Mouse (Mus musculus) heart, postnatal 36 days (tissue): ENCODE data around the gene Krtap5-4. TPM values are rescaled to one million over a fixed set of nuclear protein-coding genes. Genes with fewer than 3 reads are reported as not detected.
"Not testable (repeated sequence)": the region's sequence is repeated elsewhere in the genome, so short reads cannot be mapped to it uniquely, and the experiment has no call there.

Experiments
- DNase-seq, 2 experiments: peaks; one replicate each; pipeline ENCODE4 v3.0.0; 2021 to 2022
- intact Hi-C: fragments of 180-260 bp; cut with DNase I; formaldehyde crosslinking; loops from one replicate; pipeline ENCODE4 v1.15.1; 2025
- total RNA-seq, 2 experiments: library from RNA; stranded (reverse); gene quantifications; 2 replicates each; pipeline ENCODE4 v1.2.3; 2021

Gene Krtap5-4
- not detected for total RNA-seq

DNA sequence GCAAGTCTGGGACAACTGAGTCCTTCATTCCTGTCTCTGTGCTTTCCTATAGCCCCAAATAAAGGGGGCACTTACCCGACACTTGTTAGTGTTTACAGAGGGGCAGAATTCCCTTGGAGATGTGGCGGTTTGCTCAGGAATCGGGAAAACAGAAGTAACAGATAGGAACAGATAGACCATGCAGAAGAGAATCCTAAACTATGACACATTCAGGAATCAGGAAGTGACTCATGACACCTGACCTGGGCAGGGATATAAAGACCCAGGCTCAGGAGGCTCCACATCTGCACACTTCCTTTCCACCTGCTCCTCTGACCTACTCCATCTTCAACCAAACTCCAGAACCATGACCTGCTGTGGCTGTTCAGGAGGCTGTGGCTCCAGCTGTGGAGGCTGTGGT lies at the start of gene Krtap5-4:
TSS of gene Krtap5-4 (plus strand) at position 301 of the 400 bp plus-strand sequence.
- intact Hi-C loops = no loop called here
- DNase-seq = no peak

DNA sequence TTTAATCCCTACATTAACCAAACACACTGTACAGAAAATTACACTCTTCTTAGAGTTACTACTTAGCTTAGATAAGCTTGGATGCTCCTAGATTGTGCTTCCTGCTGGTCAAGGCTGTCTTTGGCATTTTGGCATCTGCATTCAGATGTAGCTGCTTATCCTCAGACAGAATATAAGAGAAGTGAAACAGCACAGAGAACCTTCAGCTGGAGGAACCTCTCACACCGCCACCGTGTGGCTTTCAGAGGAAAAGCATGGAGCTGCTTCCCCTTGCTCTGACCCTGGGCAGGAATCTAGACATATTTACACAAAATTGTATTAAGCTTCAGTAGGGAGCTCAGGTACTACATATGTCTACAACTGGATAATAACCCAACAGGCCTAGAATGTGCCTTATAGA lies 47.8 kb upstream of the Krtap5-4 start:
- intact Hi-C loops = no loop called here
- DNase-seq = peak; percentile 13 to 31

DNA sequence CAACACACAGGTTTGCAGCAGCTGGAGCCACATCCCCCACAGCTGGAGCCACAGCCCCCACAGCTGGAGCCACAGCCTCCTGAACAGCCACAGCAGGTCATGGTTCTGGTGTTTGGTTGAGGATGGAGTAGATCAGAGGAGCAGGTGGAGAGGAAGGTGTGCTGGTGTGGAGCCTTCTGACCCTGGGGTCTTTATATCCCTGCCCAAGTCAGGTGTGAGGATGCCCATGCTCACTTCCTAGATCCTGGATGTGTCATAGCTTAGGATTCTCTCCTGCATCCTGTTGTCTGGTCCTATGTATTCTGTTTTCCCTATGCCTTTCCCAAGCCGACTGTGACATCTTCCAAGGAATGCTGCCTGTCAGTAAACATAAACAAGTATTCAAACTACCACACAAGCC lies 45.1 kb upstream of the Krtap5-4 start, which contains the start of gene Gm2431:
TSS of gene Gm2431 (minus strand) at position 101 of the 400 bp plus-strand sequence.
- DNase-seq, intact Hi-C loops: not testable (repeated sequence)

DNA sequence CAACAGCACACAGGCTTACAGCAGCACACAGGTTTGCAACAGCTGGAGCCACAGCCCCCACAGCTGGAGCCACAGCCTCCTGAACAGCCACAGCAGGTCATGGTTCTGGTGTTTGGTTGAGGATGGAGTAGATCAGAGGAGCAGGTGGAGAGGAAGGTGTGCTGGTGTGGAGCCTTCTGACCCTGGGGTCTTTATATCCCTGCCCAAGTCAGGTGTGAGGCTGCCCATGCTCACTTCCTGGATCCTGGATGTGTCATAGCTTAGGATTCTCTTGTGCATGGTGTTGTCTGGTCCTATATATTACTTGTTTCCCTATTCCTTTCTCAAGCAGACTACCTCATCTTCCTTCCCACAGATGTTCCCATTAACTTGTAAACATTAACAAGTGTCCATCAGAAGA lies 29.1 kb upstream of the Krtap5-4 start, which contains the start of gene Gm4559:
TSS of gene Gm4559 (minus strand) at position 101 of the 400 bp plus-strand sequence.
- intact Hi-C loops, DNase-seq: not testable (repeated sequence)

DNA sequence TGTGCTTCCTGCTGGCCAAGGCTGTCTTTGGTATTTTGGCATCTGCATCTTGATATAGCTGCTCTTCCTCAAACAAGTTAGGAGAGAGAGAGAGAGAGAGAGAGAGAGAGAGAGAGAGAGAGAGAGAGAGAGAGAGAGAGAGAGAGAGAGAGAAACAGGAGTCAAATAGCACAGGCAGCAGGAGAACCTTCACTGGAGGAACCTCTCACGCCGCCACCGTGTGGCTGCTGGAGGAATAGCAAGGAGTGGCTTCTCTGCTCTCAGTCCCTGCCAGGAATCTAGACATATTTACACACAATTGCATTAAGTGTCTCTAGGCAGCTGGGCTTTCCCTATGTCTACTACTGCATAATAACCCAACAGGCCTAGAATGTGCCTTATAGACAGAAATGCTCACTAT lies 25.2 kb upstream of the Krtap5-4 start:
- peak; percentile 50 to 71 for DNase-seq
- intact Hi-C loops = not testable (repeated sequence)

DNA sequence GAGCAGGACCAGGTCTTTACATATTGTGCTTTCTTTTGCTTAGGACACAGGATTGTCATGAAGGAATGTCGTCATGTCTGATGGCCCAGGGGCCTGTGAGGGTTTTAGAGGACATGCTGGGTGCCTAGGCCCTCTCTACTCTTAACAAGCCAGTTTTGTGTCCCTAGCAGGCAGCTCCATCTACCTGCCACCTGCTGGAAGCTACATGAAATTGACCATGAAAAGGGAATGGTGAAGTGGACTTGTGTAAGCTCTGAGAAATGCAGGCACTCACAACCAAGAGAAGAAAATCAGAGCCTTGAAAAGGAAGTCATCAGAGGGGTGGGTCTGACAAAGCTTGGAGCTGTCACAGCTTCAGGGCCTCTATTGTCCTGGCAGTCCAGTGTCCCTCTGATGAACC lies 24.1 kb upstream of the Krtap5-4 start:
- intact Hi-C loops = loop anchor here (1.0 kb wide), 1 partner anchor 8 kb away; no protein-coding TSS in a partner anchor
- not testable (repeated sequence) for DNase-seq

DNA sequence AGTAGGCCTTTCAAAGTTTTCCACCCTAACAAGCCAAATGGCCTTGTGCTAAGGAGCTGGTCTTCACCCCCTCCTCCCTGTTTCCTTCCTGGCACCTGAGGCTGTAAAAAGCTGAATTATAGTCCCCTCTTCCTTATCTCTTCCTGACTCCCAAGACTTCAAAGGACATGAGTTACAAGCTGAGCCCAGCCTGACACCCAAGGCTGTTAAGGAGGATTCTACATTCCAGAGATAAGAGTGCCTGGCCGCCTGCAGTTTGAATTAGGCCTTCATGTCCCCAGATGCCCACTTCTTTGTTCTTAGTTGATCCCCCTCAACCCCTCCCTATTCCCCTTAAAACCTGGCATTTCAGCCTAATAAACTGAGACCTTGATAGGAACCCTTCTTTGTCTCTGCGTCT lies 20.5 kb upstream of the Krtap5-4 start:
- DNase-seq, intact Hi-C loops: not testable (repeated sequence)

DNA sequence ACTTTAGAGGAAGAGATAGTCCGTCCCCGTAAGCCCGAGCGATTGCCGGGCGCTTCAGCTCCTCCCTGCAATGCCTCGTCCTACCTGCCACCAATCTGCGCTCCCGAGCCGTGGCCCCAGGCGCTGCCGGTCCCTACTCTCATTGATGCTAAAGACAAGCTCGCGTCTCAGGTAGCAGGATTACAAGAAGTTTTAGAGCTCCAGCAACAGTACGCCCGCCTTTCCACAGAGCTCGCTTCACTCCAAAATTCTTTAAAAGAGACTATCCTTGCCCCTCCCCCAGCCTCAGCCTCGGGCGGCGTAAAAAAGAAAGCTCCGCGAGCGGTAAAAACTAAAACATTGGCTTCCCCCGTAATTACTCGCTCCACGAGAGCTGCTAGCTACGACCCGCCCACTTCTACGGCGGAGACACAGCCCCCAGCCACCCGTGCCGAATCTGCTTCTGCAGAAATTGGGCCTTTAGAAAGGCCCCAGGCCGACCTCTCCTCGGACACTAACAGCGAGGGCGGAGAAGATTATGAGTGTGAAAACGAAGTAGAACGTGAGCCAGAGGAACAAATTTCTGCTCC lies 19.2 kb upstream of the Krtap5-4 start:
- DNase-seq = peak; percentile 59 to 60
- intact Hi-C loops = loop anchor here (1.0 kb wide), 1 partner anchor 138 kb away; no protein-coding TSS in a partner anchor

DNA sequence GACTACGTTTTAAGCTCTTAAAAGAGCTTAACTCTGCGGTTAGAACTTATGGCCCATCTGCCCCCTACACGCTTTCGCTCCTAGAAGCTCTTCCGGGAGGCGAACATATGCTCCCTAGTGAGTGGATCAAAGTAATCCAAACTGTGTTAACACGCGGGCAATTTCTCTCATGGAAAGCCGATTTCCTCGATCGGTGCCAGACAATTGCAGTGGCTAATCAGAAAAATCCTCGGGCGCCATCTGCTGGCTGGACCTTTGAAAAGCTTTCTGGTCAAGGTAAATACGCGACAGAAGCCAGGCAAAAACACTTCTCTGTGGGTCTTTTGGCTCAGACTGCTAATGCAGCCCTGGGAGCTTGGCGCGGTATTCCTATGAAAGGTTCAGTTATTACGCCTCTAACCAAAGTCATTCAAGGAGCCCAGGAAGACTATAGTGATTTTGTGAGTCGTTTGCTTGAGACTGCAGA lies 18.7 kb upstream of the Krtap5-4 start:
- peak; percentile 89 to 96 for DNase-seq
- intact Hi-C loops = loop anchor here (1.0 kb wide), 1 partner anchor 138 kb away; no protein-coding TSS in a partner anchor

DNA sequence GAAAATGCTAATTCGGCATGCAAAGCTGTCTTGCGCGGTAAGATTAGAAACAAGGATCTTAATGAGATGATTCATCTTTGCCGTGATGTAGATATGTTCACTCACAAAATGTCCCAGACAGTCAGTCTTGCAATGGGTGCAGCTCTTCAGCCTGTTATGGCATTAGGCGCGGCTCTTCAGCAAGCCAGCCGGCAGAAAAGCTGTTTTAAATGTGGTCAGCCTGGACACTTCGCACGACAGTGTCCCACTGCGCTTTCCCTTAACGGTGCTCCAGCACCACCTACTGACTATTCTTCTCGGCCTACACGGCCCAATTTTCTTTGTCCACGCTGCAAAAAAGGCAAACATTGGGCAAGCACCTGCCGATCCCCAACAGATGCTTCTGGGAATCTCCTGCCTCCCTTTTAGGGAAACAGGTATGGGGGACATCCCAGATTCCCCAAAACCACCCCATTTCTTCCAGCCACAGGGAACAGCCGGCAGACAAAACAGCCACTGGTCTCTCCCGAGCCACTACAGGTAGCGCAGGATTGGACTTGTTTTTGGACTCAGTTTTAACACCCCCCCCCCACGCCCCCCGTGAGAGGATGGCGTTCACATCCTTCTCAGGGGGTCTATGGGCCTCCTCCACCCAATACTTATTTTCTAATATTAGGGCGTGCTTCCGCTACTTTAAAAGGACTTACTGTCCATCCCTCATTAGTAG lies 18.1 kb upstream of the Krtap5-4 start:
- DNase-seq = peak in 1 of 2 experiments; percentile 31
- intact Hi-C loops = no loop called here

DNA sequence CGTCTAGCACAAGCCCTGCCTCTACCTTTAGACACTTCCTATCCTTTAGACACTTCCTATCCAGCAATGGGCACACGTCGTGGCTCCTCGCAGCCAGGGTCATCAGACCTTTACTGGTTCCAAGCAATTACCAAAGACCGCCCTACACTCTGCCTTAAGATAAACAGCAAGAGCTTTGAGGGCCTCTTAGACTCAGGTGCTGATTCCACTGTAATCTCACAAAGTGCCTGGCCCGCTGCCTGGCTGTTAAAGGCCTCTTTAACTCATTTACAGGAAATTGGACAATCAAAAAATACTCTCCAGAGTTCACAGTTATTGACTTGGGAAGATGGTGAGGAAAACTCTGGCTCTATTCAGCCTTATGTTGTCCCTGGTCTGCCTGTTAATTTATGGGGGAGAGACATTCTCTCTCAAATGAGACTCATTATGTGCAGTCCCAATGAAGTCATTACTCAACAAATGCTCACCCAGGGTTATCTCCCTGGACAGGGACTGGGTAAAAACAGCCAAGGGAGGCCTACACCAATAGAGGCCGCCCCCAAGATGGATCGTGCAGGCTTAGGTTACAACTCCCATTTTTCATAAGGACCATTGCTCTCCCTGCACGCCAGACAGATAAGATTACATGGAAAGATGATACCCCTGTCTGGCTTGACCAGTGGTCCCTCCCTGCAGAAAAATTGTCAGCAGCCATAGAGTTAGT lies 17.3 kb upstream of the Krtap5-4 start:
- DNase-seq, intact Hi-C loops: not testable (repeated sequence)

DNA sequence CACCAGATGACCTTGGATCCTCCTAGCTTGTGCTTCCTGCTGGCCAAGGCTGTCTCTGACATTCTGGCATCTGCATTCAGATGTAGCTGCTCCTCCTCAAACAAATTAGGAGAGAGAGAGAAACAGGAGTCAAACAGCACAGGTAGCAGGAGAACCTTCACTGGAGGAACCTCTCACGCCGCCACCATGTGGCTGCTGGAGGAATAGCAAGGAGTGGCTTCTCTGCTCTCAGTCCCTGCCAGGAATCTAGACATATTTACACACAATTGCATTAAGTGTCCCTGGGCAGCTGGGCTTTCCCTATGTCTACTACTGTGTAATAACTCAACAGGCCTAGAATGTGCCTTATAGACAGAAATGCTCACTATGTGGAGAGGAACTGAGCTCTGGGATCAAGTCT lies 9.5 kb upstream of the Krtap5-4 start:
- intact Hi-C loops = loop anchor here (1.0 kb wide), 1 partner anchor 17 kb away; no protein-coding TSS in a partner anchor
- DNase-seq = peak in 1 of 2 experiments; percentile 28

DNA sequence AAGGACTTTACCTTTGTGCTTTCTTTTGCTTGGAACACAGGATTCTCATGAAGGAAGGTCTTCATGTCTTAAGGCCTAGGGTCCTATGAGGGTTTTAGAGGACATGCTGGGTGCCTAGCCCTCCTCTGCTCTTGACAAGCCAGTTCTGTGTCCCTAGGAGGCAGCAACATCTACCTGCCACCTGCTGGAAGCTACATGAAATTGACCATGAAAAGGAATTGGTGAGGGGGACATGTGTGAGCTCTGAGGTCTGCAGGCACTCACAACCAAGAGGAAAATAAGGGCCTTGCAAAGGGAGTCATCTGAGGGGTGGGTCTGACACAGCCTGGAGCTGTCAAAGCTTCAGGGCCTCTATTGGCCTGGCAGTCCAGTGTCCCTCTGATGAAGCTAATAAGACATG lies 7.9 kb upstream of the Krtap5-4 start:
- no peak for DNase-seq
- intact Hi-C loops = no loop called here

DNA sequence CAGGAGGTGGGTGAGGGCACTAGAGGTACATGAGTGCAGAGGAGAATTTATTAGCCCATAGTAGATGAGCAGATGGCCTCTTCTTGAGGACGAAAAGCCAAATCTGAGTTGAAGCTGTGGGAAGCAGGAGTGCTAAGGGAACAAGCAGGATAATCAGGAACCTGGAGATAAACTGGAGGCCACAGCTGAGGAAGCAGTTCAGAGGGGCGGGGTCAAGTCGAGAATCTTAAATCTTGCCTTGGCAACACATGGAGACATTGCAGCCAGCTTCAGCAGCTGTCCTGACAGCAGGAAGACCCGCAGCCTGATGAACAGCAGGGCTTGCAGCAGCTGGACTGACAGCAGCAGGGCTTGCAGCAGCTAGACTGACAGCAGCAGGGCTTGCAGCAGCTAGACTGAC lies 7.2 kb upstream of the Krtap5-4 start:
- DNase-seq, intact Hi-C loops: not testable (repeated sequence)

DNA sequence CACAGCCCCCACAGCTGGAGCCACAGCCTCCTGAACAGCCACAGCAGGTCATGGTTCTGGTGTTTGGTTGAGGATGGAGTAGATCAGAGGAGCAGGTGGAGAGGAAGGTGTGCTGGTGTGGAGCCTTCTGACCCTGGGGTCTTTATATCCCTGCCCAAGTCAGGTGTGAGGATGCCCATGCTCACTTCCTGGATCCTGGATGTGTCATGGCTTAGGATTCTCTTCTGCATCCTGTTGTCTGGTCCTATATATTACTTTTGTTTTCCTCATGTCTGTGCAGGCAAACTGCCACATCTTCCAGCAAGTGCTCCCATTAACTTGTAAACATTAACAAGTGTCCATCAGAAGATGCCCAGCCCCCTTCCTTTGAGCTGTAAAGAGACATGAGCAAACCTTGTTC lies 6.3 kb upstream of the Krtap5-4 start, which contains the start of gene Krtap5-1:
TSS of gene Krtap5-1 (minus strand) at position 101 of the 400 bp plus-strand sequence.
- DNase-seq, intact Hi-C loops: not testable (repeated sequence)

DNA sequence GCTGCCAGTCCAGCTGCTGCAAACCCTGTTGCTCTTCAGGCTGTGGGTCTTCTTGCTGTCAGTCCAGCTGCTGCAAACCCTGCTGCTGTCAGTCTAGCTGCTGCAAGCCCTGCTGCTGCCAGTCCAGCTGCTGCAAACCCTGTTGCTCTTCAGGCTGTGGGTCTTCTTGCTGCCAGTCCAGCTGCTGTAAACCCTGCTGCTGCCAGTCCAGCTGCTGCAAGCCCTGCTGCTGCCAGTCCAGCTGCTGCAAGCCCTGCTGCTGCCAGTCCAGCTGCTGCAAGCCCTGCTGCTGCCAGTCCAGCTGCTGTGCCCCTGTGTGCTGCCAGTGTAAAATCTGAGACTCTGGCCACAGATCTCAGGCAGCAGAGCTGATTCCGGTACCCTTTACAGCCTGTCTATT lies 580 bp downstream of the Krtap5-4 start:
- DNase-seq, intact Hi-C loops: not testable (repeated sequence)

DNA sequence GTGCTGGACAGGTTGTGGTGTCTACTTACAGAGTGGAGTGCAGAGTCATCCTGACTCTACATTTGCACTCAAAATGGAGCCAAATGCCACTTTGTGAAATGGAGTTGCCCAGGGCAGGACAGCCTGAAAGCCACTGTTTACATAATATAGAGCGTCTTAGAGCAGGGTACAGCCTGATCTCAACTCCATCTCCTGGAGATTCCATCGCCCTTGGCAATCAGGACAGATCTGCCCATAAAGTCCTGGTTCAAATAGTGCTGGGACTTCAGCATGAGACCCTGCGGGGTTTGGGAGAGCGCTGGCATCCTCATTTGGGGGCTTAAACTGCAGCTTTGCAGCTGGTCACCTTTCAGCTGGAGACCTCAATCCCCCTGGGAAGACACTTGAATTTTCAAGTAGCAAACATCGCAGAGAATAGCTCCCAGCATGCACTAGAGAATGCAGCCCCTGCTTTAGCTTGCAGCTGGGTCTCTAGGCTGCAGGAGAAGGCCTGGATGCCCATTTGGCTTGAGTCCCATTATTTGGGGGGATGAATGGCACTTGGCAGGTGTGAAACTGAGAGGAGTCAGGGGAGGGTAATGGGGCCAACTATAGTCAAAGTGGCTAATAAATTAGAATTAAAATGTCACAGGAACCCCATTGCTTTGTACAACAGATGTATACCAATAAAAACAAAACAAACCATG lies 11.4 kb downstream of the Krtap5-4 start:
- no peak for DNase-seq
- intact Hi-C loops = no loop called here

DNA sequence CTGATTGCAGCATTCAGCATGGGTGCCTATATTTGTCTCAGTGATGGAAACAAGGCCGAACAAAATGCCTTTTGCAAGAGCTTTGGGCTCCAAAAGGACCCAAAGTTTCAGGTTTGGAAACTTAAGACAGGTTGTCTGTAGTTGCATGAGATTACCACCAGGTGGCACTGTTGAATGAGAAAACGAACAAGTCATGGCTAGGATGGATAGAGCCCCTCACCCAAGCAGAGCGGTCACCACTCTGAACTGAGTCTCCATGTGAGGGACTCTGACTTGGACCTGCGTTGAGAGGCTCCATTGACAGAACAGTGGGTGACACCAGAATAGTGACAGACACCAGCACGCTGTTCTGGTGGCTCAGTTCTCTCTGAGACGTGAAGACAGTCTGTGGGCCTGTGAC lies 13.2 kb downstream of the Krtap5-4 start:
- intact Hi-C loops = loop anchor here (1.0 to 2.0 kb wide), 4 partner anchors 18 to 358 kb away; partner anchors contain the start of gene Syt8
- DNase-seq = peak; percentile 48 to 50

DNA sequence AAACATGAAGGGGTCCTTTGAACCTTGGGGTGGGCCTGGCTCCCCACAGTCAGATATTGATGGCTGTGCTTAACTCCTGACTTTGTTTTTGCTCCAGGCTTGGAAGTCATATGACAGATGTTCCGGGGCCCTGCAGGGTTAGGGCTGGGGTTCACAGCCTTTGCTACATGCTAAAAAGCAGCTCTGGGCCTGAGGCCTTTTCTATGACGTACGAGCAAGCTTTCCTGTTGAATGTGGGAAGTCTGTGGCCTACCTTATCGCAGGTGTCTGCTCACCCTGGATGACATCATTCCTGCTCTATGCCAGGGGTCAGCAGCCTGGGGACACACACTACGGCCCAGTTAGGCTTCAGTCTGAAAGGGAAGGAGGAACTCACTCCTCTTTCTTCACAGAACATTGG lies 13.9 kb downstream of the Krtap5-4 start:
- no peak for DNase-seq
- intact Hi-C loops = loop anchor here (2.0 kb wide), 3 partner anchors 118 to 358 kb away; partner anchors contain the start of gene Syt8

DNA sequence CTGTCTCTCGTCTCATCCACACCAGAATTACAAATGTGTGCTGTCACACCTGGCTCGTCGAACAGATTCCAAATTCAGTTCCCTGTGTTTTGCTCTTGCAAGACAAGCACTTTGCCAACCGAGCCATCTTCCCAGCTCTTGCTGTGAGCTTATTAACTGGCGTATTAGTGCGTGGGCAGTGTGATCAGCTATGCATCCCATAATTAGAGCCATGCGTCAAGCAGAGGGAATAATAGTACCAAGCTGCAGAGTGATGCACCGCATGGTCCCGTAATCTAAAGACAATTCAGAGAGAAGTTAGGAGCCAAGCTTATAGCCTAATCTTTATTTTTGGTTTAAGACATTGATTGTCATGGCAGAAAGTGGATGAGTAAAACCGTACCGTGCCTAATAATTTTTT lies 15.8 kb downstream of the Krtap5-4 start:
- intact Hi-C loops = no loop called here
- no peak for DNase-seq
